Mouse (Mus musculus) thymus, postnatal 36 days (tissue): Measurements from ENCODE around the gene S1pr1.

Source experiments
- DNase-seq, 2 experiments: peaks; one replicate each; pipeline ENCODE4 v3.0.0; 2022; ENCODE audit warnings: mixed read lengths in 2 of 2

Gene S1pr1

GRCm38 (mm10) chr3:115711924-115712807 lies 2.7 kb downstream of the S1pr1 start:
- DNase-seq: no peak

- no peak for DNase-seq
These were observed 3.5 kb downstream of the S1pr1 start for GRCm38 (mm10) chr3:115711393-115711792.

- DNase-seq: no peak
These were observed 4.8 kb downstream of the S1pr1 start for GRCm38 (mm10) chr3:115710051-115710450.

- DNase-seq: no peak
These were observed 5.7 kb downstream of the S1pr1 start for GRCm38 (mm10) chr3:115709118-115709574.

- no peak for DNase-seq
These were observed 8.1 kb downstream of the S1pr1 start for GRCm38 (mm10) chr3:115706736-115707135.

- no peak for DNase-seq
These were observed 10.5 kb downstream of the S1pr1 start for GRCm38 (mm10) chr3:115704254-115704908.

- no peak for DNase-seq
These were observed 11.2 kb downstream of the S1pr1 start for GRCm38 (mm10) chr3:115703720-115704119.

- no peak for DNase-seq
These were observed 12.8 kb downstream of the S1pr1 start for GRCm38 (mm10) chr3:115702089-115702488.

- DNase-seq: no peak
These were observed 19.5 kb downstream of the S1pr1 start for GRCm38 (mm10) chr3:115695194-115695891.

- no peak for DNase-seq
These were observed 20.7 kb downstream of the S1pr1 start for GRCm38 (mm10) chr3:115694168-115694567.

- no peak for DNase-seq
These were observed 21.5 kb downstream of the S1pr1 start for GRCm38 (mm10) chr3:115693390-115693789.

GRCm38 (mm10) chr3:115692857-115693256 lies 22.0 kb downstream of the S1pr1 start:
- DNase-seq: no peak

- no peak for DNase-seq
These were observed 22.5 kb downstream of the S1pr1 start for GRCm38 (mm10) chr3:115692384-115692783.

- no peak for DNase-seq
These were observed 25.0 kb downstream of the S1pr1 start for GRCm38 (mm10) chr3:115689920-115690319.

GRCm38 (mm10) chr3:115689352-115689751 lies 25.5 kb downstream of the S1pr1 start:
- DNase-seq: no peak

- DNase-seq: no peak
These were observed 27.1 kb downstream of the S1pr1 start for GRCm38 (mm10) chr3:115687821-115688220.

- DNase-seq: peak; percentile 67 to 76
These were observed 32.4 kb downstream of the S1pr1 start for GRCm38 (mm10) chr3:115682328-115683088.

- DNase-seq: no peak
These were observed 33.7 kb downstream of the S1pr1 start for GRCm38 (mm10) chr3:115681184-115681583.

- peak in 1 of 2 experiments; percentile 12 for DNase-seq
These were observed 35.9 kb downstream of the S1pr1 start for GRCm38 (mm10) chr3:115679022-115679421.

GRCm38 (mm10) chr3:115675546-115676535 lies 39.0 kb downstream of the S1pr1 start:
- no peak for DNase-seq

- no peak for DNase-seq
These were observed 40.2 kb downstream of the S1pr1 start for GRCm38 (mm10) chr3:115674665-115675064.
